Mouse (Mus musculus) liver, embryonic 15.5 days (tissue): Measurements from ENCODE around the gene Hey2. TPM values are rescaled to one million over a fixed set of nuclear protein-coding genes. Genes with fewer than 3 reads are reported as not detected.
A peak's percentile ranks its signal among the peaks of the same experiment; 100 is the strongest.

Experiments
- ATAC-seq: fragments of 200-750 bp; cut with Nextera tagmentation; 2 replicates; pipeline ENCODE4 v1.8.0; 2017; ENCODE audit warnings: moderate number of reproducible peaks, mild to moderate bottlenecking, moderate library complexity; ENCODE audit not compliant: insufficient read depth
- H3K27ac ChIP-seq: fragments of 300-500 bp; sonication (generic); replicated peaks from 2 replicates; pipeline ENCODE4 v1.5.1; 2015; ENCODE audit warnings: mild to moderate bottlenecking, inconsistent platforms
- H3K27me3 ChIP-seq: fragments of 300-500 bp; sonication (generic); 2 replicates; pipeline ENCODE4 v1.6.1; 2015; ENCODE audit warnings: mild to moderate bottlenecking, inconsistent platforms
- H3K36me3 ChIP-seq: fragments of 300-500 bp; sonication (generic); replicated peaks from 2 replicates; pipeline ENCODE4 v1.6.1; 2015; ENCODE audit warnings: moderate library complexity, mild to moderate bottlenecking, inconsistent platforms
- H3K4me1 ChIP-seq: fragments of 300-500 bp; sonication (generic); replicated peaks from 2 replicates; pipeline ENCODE4 v1.6.1; 2015; ENCODE audit warnings: inconsistent platforms
- H3K4me2 ChIP-seq: fragments of 300-500 bp; sonication (generic); 2 replicates; pipeline ENCODE4 v1.6.1; 2015; ENCODE audit warnings: moderate library complexity, mild to moderate bottlenecking, inconsistent platforms
- H3K4me3 ChIP-seq: fragments of 300-500 bp; sonication (generic); replicated peaks from 2 replicates; pipeline ENCODE4 v1.5.1; 2015; ENCODE audit warnings: mild to moderate bottlenecking, inconsistent platforms
- H3K9ac ChIP-seq: fragments of 300-500 bp; sonication (generic); 2 replicates; pipeline ENCODE4 v1.6.1; 2015; ENCODE audit warnings: moderate library complexity, mild to moderate bottlenecking, inconsistent platforms
- H3K9me3 ChIP-seq: fragments of 300-500 bp; sonication (generic); replicated peaks from 2 replicates; pipeline ENCODE4 v1.6.1; 2016; ENCODE audit warnings: inconsistent platforms
- WGBS: fragments of 180-500 bp; shearing (Covaris S2); methylation state at CpG from one replicate; pipeline ENCODE4 v1.1.7; 2015; ENCODE audit warnings: mixed read lengths; ENCODE audit not compliant: insufficient replicate concordance; 5-methylcytosine and 5-hydroxymethylcytosine counted together
- polyA plus RNA-seq: library from polyadenylated mRNA; unstranded; fragments of >200 nt; fragmentation: Nextera tagmentation; extraction: Ambion mirVana; gene quantifications from 2 replicates; pipeline ENCODE4 v1.2.1, GENCODE M21; 2015

The Hey2 gene
- polyA plus RNA-seq, 1 experiment from 2014 or later, result 0.44 TPM

GRCm38 (mm10) chr10:30810967-30811293 is 31.7 kb downstream of the Hey2 start:
- peak overlapping the region; percentile 52 for H3K4me3 ChIP-seq
- peaks cover 11% of the 10 kb centered on the region for H3K4me1 ChIP-seq
- H3K9me3 ChIP-seq, result no peaks in the 10 kb centered on the region
- WGBS, result 8% methylated on average over 11 of the region's 11 CpGs
- no peak overlapping the region for H3K27ac ChIP-seq
- peak overlapping the region; percentile 59 for H3K4me2 ChIP-seq
- peak; percentile 83 for ATAC-seq
- H3K27me3 ChIP-seq, result peaks cover 6% of the 10 kb centered on the region; the same call in 1 of the 2 replicates
- H3K36me3 ChIP-seq, result no peaks in the 10 kb centered on the region
- peak overlapping the region; percentile 41; the same call in 1 of the 2 replicates for H3K9ac ChIP-seq

DNA sequence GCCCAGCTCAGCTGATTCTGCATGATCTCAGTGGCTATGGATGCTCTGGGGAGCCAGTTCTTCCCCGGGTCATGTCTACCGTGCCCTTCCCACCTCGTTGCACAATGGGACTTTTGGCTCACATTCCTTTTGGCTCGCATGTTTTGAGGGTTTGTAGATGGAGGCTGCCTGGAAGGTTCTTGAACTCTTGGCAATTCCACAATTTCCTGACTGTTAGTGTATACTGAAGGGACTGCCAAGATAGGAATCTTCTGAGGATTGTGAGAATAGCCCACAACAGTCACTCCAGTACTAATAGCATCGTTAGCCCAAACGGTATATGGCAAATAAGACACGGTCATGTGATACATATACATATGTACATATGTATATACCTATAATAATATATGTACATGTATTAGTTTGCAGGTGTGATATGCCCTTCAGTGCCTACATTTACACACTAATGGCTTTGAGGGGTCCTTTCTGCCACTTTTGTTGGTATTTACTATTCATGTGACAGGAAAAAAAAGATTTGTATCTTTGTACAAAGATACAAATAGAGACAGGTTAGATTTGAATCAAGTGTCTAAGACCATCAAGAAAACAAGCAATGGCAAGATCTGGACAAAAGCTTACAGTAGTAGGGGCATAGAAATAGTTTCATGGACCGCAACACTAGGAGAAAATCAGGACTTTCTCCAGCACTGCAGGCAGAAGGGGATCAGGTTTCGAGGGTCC is 32.2 kb downstream of the Hey2 start:
- Histone ChIP-seq H3K27ac (no peak overlapping the region), H3K9ac (peak overlapping the region; percentile 41; the same call in 1 of the 2 replicates)

GRCm38 (mm10) chr10:30803587-30804253 is 38.9 kb downstream of the Hey2 start:
- WGBS, result 29% methylated on average over 7 of the region's 7 CpGs
- Histone ChIP-seq H3K4me3 (peak overlapping the region; percentile 87), H3K9me3 (no peaks in the 10 kb centered on the region), H3K4me1 (peaks cover 29% of the 10 kb centered on the region), H3K9ac (peak overlapping the region; percentile 90), H3K4me2 (peak overlapping the region; percentile 89), H3K27me3 (peaks cover 6% of the 10 kb centered on the region; the same call in 1 of the 2 replicates), H3K36me3 (peaks cover 3% of the 10 kb centered on the region; the same call in 1 of the 2 replicates), H3K27ac (peak overlapping the region; percentile 99)
- ATAC-seq, result no peak

More for the DNA sequence above, 32.2 kb downstream of the Hey2 start:
- Histone ChIP-seq H3K4me2 (peak overlapping the region; percentile 59), H3K27me3 (peaks cover 6% of the 10 kb centered on the region; the same call in 1 of the 2 replicates), H3K4me1 (peaks cover 11% of the 10 kb centered on the region), H3K4me3 (peak overlapping the region; percentile 52), H3K9me3 (no peaks in the 10 kb centered on the region), H3K36me3 (no peaks in the 10 kb centered on the region)
- WGBS, result 29% methylated on average over 9 of the region's 9 CpGs
- ATAC-seq, result peak; percentile 35; the same call in 1 of the 2 replicates

DNA sequence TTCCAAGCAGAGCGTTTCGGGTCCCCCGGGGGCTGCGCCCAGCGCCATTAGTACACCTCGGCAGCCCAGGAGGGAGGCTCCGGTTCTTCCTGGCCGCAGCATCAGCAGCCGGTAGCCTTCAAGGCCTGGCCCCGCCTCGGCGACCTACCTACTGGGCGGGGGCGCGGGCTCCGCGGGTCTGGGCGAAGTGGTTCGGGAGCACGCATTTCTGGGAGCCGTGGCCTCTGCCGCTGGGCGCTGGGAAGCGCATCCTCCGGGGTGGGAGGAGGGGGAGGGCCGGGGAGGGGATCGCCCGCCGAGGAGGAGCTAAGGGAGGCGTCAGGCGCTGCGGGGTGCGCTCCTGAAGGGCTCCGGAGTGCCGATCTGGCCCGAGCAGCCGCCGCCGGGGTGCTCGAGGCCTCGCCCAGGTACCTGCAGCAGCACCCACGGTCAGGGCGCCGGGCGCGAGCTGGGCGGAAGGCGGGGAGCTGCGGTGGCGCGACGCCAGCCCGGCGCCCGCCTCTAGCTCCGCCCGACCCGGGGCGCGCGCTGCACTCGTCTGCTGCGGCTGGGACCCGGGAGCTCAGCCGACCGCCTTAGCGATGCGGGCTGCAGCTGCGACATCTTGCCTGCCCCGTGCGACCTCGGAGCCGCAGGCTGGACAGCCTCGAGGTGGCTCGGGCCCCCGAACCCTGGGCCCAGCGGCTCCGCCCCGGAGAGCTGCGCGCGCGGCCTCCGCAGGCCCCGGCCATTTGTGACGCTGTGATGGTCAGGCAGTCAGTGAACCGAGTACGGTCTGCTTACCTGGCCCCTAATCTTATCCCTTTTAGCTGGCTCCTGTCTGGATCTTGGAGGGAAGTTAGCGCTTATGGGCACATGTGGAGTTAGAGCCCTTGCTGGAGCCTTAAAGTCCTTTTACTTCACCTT is 39.7 kb downstream of the Hey2 start, which contains the start of gene Ncoa7:
Ncoa7 (minus strand) TSS at position 646 of the 906 bp plus-strand sequence.
- Histone ChIP-seq H3K9ac (peak within 1 kb of the TSS; percentile 90), H3K4me1 (peaks cover 26% of the 10 kb centered on the region), H3K4me2 (peak within 1 kb of the TSS; percentile 89), H3K27ac (peak within 1 kb of the TSS; percentile 99), H3K9me3 (no peaks in the 10 kb centered on the region), H3K27me3 (peaks cover under 1% of the 10 kb centered on the region; the same call in 1 of the 2 replicates), H3K4me3 (peak within 1 kb of the TSS; percentile 87), H3K36me3 (peaks cover 8% of the 10 kb centered on the region; the same call in 1 of the 2 replicates)
- ATAC-seq, result peak; percentile 95
- under 1% methylated on average over 89 of the region's 89 CpGs for WGBS

DNA sequence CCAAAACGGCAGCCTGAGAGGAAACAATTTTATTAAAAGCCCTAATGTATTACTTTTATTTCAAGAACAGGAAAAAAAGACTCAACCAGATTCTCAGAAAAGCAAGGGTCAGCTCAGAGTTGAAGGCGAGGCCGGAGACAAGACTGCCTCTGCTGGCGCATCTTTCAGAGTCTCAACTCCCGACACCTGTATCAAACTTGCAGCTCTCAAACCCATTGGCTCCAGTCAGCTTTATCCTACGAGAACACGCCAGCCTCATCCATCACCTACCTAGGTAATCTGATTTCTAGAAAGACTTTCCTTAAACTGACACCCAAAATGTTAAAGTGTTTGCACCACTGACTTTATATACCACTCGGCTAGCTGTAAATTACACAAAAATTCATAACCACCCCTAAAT is 40.6 kb downstream of the Hey2 start:
- Histone ChIP-seq H3K9ac (peak overlapping the region; percentile 90), H3K4me3 (peak overlapping the region; percentile 87), H3K9me3 (no peaks in the 10 kb centered on the region), H3K4me2 (peak overlapping the region; percentile 89), H3K27ac (peak overlapping the region; percentile 99), H3K36me3 (peaks cover 9% of the 10 kb centered on the region; the same call in 1 of the 2 replicates), H3K4me1 (peaks cover 31% of the 10 kb centered on the region), H3K27me3 (no peaks in the 10 kb centered on the region)
- WGBS, result 8% methylated on average over 8 of the region's 8 CpGs
- 0 out of 2 replicates have a peak, but pooled peaks have one; percentile 10 for ATAC-seq

- no peak overlapping the region for H3K4me3 ChIP-seq
- H3K4me1 ChIP-seq, result peaks cover 34% of the 10 kb centered on the region
- H3K9me3 ChIP-seq, result no peaks in the 10 kb centered on the region
- H3K9ac ChIP-seq, result no peak overlapping the region
- H3K27ac ChIP-seq, result no peak overlapping the region
- H3K27me3 ChIP-seq, result no peaks in the 10 kb centered on the region
- peaks cover 24% of the 10 kb centered on the region for H3K36me3 ChIP-seq
- ATAC-seq, result no peak
- WGBS, result 90% methylated on average over 2 of the region's 2 CpGs
- H3K4me2 ChIP-seq, result no peak overlapping the region
These were observed 42.7 kb downstream of the Hey2 start for GRCm38 (mm10) chr10:30799713-30800450.

DNA sequence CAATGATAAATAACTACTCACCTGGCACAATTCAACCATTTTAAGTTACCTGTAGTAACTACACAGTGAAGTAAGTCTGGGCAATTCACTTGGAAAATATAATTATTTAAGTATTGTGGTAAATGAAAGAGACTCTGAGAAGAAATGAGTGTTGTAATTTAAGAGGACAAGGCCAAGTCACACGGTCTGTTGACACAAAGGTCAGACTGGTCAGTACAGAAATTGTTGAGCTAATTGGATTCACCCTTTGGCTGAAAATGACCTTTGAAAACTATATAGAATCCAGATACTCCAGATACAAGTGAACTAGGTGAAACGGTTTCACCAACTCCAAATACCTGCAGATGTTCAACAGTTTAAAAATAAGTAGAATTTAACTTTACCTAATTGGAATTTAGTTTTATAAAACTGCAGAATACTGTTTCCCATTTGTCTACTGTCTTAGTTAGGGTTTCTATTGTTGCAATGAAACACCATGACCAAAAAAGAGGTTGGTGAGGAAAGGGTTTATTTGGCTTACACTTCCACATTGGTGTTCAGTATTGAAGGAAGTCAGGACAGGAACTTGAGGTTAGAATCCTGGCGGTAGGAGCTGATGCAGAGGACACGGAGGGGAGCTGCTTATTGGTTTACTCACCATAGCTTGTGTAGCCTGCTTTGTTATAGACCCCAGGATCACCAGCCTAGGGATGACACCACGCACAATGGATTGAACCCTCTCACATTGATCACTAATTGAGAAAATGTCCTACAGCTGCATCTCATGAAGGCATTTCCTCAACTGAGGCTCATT is 45.9 kb downstream of the Hey2 start:
- no peak for ATAC-seq
- Histone ChIP-seq H3K9me3 (no peaks in the 10 kb centered on the region), H3K27me3 (no peaks in the 10 kb centered on the region), H3K4me2 (no peak overlapping the region), H3K27ac (no peak overlapping the region), H3K4me1 (peaks cover 22% of the 10 kb centered on the region), H3K4me3 (no peak overlapping the region), H3K36me3 (peaks cover 34% of the 10 kb centered on the region), H3K9ac (no peak overlapping the region)
- WGBS, result 62% methylated on average over 5 of the region's 5 CpGs

- no peak for ATAC-seq
- WGBS, result 79% methylated on average over 3 of the region's 3 CpGs
- H3K36me3 ChIP-seq, result peaks cover 19% of the 10 kb centered on the region
These were observed 51.6 kb downstream of the Hey2 start for GRCm38 (mm10) chr10:30791016-30791415.

DNA sequence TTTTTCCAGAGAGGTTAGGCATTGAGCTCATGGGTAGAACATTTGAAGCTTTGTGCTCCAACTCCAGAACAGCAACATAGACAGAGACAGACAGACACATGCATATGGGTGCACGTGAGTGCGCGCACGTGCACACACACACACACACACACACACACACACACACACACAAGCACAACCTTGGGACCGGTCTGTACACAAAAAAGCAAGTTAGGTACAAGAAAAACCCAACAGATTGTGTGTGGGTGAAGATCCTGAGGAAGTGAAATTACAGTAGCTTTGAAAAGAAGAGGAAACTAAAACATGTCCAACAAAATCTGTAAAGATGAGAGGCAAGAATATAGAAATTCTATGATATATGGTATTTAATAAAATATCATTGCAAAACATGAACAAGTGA is 53.1 kb downstream of the Hey2 start:
- no peak overlapping the region for H3K27ac ChIP-seq
- H3K27me3 ChIP-seq, result no peaks in the 10 kb centered on the region
- peaks cover 29% of the 10 kb centered on the region for H3K4me1 ChIP-seq
- no peak overlapping the region for H3K4me2 ChIP-seq
- H3K9me3 ChIP-seq, result no peaks in the 10 kb centered on the region
- no peak for ATAC-seq
- 88% methylated on average over 5 of the region's 5 CpGs for WGBS
- H3K36me3 ChIP-seq, result peaks cover 6% of the 10 kb centered on the region
- H3K9ac ChIP-seq, result no peak overlapping the region
- H3K4me3 ChIP-seq, result no peak overlapping the region

More at GRCm38 (mm10) chr10:30791016-30791415, 51.6 kb downstream of the Hey2 start:
- Histone ChIP-seq H3K4me3 (no peak overlapping the region), H3K27ac (no peak overlapping the region), H3K4me1 (peaks cover 30% of the 10 kb centered on the region), H3K9ac (no peak overlapping the region), H3K9me3 (no peaks in the 10 kb centered on the region), H3K27me3 (no peaks in the 10 kb centered on the region), H3K4me2 (no peak overlapping the region)
